Mouse (Mus musculus): ENCODE measurements around the gene Pebp1.

DNA sequence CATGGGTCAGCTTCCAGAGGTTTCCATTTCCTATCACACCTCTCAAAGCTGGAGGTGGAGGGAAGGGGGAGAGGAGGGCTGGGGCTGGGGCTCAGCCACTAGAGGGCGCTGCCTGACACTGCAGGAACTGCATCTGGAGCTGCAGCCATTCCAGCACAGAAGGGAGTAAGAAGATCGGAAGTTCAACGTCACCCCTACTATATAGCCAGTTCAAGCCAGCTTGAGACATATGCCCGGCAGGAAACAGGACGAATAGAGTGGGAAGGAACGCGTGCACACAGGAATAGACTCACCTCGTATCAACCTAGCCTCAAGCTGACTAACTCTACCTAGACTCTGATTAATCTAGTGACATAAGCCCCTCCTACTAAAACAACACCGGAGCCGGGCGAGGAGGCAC is 20.3 kb upstream of the Pebp1 start:
- TF ChIP-seq CTCF (IDR thresholded peaks at IDR 0.05) (peak; percentile 89), EP300 (IDR thresholded peaks at IDR 0.05) (no peak)

All from lung, postnatal 0 days (tissue).